In genomic region chr15:103092496-103092895, GRCm38 (mm10) we compare ENCODE assay signal across 19 mouse cellular contexts.
A peak's percentile ranks its signal among the peaks of the same experiment; 100 is the strongest.
DNase-seq lines count a peak whose midpoint lies in the region; ATAC-seq and TF ChIP-seq lines count a peak whose summit lies in the region.
"Had no signal": no experiment of that assay in that cellular context is flagged by ENCODE, and none has a peak within 500 bp of the region (broad histone marks: within the 10 kb centered on the region; RNA-seq: fewer than 3 reads in every experiment).

No protein-coding gene starts in this region.

- TF ChIP-seq CTCF in kidney, adult 2 months (conservative IDR thresholded peaks at IDR 0.05; ENCODE audit: insufficient read depth, insufficient read length, low read depth, low read length), result peak; percentile 32; the same call in 1 of the 2 replicates
- TF ChIP-seq CTCF in lung, postnatal 0 days (IDR thresholded peaks at IDR 0.05), result peak; percentile 11; the same call in 1 of the 2 replicates
- TF ChIP-seq CTCF in bone marrow, adult 2 months (IDR thresholded peaks at IDR 0.05; ENCODE audit: control insufficient read depth, insufficient read depth, low read length), result peak; percentile 31; the same call in 1 of the 2 replicates
- no peak for TF ChIP-seq CTCF in thymus, adult 2 months (IDR thresholded peaks at IDR 0.05; ENCODE audit: borderline replicate concordance, control insufficient read depth, extremely low read depth, insufficient read depth, low read length, poor library complexity)

- TF ChIP-seq EP300 in lung, postnatal 0 days (IDR thresholded peaks at IDR 0.05), result no peak

- no peaks in the 10 kb centered on the region; the same call in 1 of the 2 replicates for H3K27me3 ChIP-seq in kidney, adult 2 months (replicated peaks; ENCODE audit: control insufficient read depth, insufficient read depth, low read length)
- no peaks in the 10 kb centered on the region for H3K27me3 ChIP-seq in kidney, embryonic 16.5 days (ENCODE audit: insufficient read depth, low read length)
- 0 out of 2 replicates have a peak, but pooled peaks cover 2% of the 10 kb centered on the region for H3K27me3 ChIP-seq in lung, postnatal 0 days (replicated peaks; ENCODE audit: insufficient read depth, low read length)
- no peaks in the 10 kb centered on the region for H3K27me3 ChIP-seq in thymus, adult 2 months (ENCODE audit: control insufficient read depth, insufficient read depth, low read length)

- no peaks in the 10 kb centered on the region for H3K36me3 ChIP-seq in kidney, adult 2 months (ENCODE audit: control insufficient read depth, insufficient read depth, low read length)
- H3K36me3 ChIP-seq in kidney, embryonic 16.5 days (ENCODE audit: insufficient read depth, low read length), result no peaks in the 10 kb centered on the region
- H3K36me3 ChIP-seq in lung, postnatal 0 days (ENCODE audit: insufficient read depth, low read length), result no peaks in the 10 kb centered on the region
- no peaks in the 10 kb centered on the region for H3K36me3 ChIP-seq in thymus, adult 2 months (ENCODE audit: control insufficient read depth, insufficient read depth, low read length)
- H3K36me3 ChIP-seq: forebrain, embryonic 15.5 days had no signal

- no peaks in the 10 kb centered on the region for H3K9me3 ChIP-seq in kidney, embryonic 16.5 days (ENCODE audit: low read length)
- H3K9me3 ChIP-seq in lung, postnatal 0 days (ENCODE audit: low read length), result no peaks in the 10 kb centered on the region
- H3K9me3 ChIP-seq: forebrain, embryonic 15.5 days; kidney, embryonic 15.5 days had no signal

- DNase-seq in kidney, adult 2 months, result no peak
- no peak for DNase-seq in lung, postnatal 0 days (ENCODE audit: low spot score)
- no peak for DNase-seq in lung, postnatal 36 days
- DNase-seq in ES-CJ7 (ENCODE audit: low read depth, low spot score), result peak; percentile 19
- DNase-seq in thymus, adult 2 months, result no peak
- DNase-seq in layer of hippocampus, adult 18-20 months (ENCODE audit: low spot score in 2 of 2), result no peak
- DNase-seq: adrenal gland, adult 2 months; cerebellum, adult 8-10 months; heart, adult 11 months; right cerebral cortex, postnatal 14 days; thymus, postnatal 4 days had no signal

- no peak overlapping the region for H3K4me3 ChIP-seq in kidney, adult 2 months (ENCODE audit: insufficient read depth, low read depth, low read length)
- H3K4me3 ChIP-seq in kidney, embryonic 16.5 days (ENCODE audit: low read length), result no peak overlapping the region
- H3K4me3 ChIP-seq in lung, postnatal 0 days (ENCODE audit: low read depth, low read length), result no peak overlapping the region
- H3K4me3 ChIP-seq in bone marrow, adult 2 months (replicated peaks; ENCODE audit: control insufficient read depth, low read depth, low read length), result no peak overlapping the region
- H3K4me3 ChIP-seq in thymus, adult 2 months (ENCODE audit: control insufficient read depth, insufficient read depth, low read length), result no peak overlapping the region
- H3K4me3 ChIP-seq: erythroblast, embryonic 14.5 days; forebrain, embryonic 15.5 days; kidney, embryonic 15.5 days; megakaryocyte, embryonic 14.5 days had no signal

- H3K4me2 ChIP-seq in kidney, embryonic 16.5 days (replicated peaks; ENCODE audit: low read depth, low read length), result no peak overlapping the region
- no peak overlapping the region for H3K4me2 ChIP-seq in lung, postnatal 0 days (replicated peaks; ENCODE audit: low read depth, low read length)
- H3K4me2 ChIP-seq: forebrain, embryonic 15.5 days; kidney, embryonic 15.5 days had no signal

- no peak for TF ChIP-seq POLR2A in kidney, adult 2 months (IDR thresholded peaks at IDR 0.05; ENCODE audit: low read depth, low read length)
- TF ChIP-seq POLR2A in bone marrow, adult 2 months (IDR thresholded peaks at IDR 0.05; ENCODE audit: borderline replicate concordance, control insufficient read depth, low read depth, low read length), result no peak
- no peak for TF ChIP-seq POLR2A in thymus, adult 2 months (IDR thresholded peaks at IDR 0.05; ENCODE audit: control insufficient read depth, extremely low read depth, insufficient read depth, low read length, poor library complexity)

- no peak overlapping the region for H3K27ac ChIP-seq in kidney, adult 2 months (ENCODE audit: insufficient read depth, low read depth, low read length)
- H3K27ac ChIP-seq in kidney, embryonic 16.5 days (ENCODE audit: low read length), result no peak overlapping the region
- H3K27ac ChIP-seq in lung, postnatal 0 days (ENCODE audit: low read length), result no peak overlapping the region
- H3K27ac ChIP-seq in bone marrow, adult 2 months (ENCODE audit: control insufficient read depth, insufficient read depth, low read depth, low read length, poor library complexity), result no peak overlapping the region
- H3K27ac ChIP-seq in thymus, adult 2 months (ENCODE audit: control insufficient read depth, insufficient read depth, low read length), result no peak overlapping the region
- H3K27ac ChIP-seq: forebrain, embryonic 15.5 days; kidney, embryonic 15.5 days had no signal

- no peak for ATAC-seq in kidney, embryonic 16.5 days (ENCODE audit: low FRiP score, low TSS enrichment)
- no peak for ATAC-seq in lung, postnatal 0 days
- ATAC-seq: forebrain, embryonic 15.5 days; inflammation-experienced regulatory T-cells, adult 6 months; midbrain, embryonic 16.5 days had no signal

- no peak overlapping the region for H3K9ac ChIP-seq in kidney, embryonic 16.5 days (replicated peaks; ENCODE audit: low read length)
- H3K9ac ChIP-seq in lung, postnatal 0 days (replicated peaks; ENCODE audit: low read depth), result no peak overlapping the region
- H3K9ac ChIP-seq: forebrain, embryonic 15.5 days; kidney, embryonic 15.5 days had no signal

- peaks cover 10% of the 10 kb centered on the region; the same call in 1 of the 2 replicates for H3K4me1 ChIP-seq in kidney, adult 2 months (ENCODE audit: control insufficient read depth, insufficient read depth, low read length)
- peaks cover 30% of the 10 kb centered on the region for H3K4me1 ChIP-seq in kidney, embryonic 16.5 days (ENCODE audit: insufficient read depth, low read length)
- no peaks in the 10 kb centered on the region for H3K4me1 ChIP-seq in lung, postnatal 0 days (ENCODE audit: insufficient read depth, low read depth, low read length)
- no peaks in the 10 kb centered on the region for H3K4me1 ChIP-seq in bone marrow, adult 2 months (ENCODE audit: control insufficient read depth, insufficient read depth, low read length)
- no peaks in the 10 kb centered on the region for H3K4me1 ChIP-seq in thymus, adult 2 months (replicated peaks; ENCODE audit: control insufficient read depth, insufficient read depth, low read length)
- H3K4me1 ChIP-seq: megakaryocyte, embryonic 14.5 days had no signal
